In genomic region chr15:95787578-95787977, GRCm38 (mm10) we compare ENCODE assay signal across 11 mouse cellular contexts. TPM values are rescaled to one million over a fixed set of nuclear protein-coding genes. Genes with fewer than 3 reads are reported as not detected.
DNase-seq lines count a peak whose midpoint lies in the region; ATAC-seq and TF ChIP-seq lines count a peak whose summit lies in the region.
"Had no signal": no experiment of that assay in that cellular context is flagged by ENCODE, and none has a peak within 500 bp of the region (broad histone marks: within the 10 kb centered on the region; RNA-seq: fewer than 3 reads in every experiment).

No protein-coding gene starts in this region.

- no peaks in the 10 kb centered on the region for H3K27me3 ChIP-seq in liver, adult 2 months (ENCODE audit: control insufficient read depth, insufficient read depth, low read length)
- H3K27me3 ChIP-seq in liver, embryonic 12.5 days (replicated peaks): peaks cover 9% of the 10 kb centered on the region; the same call in 1 of the 2 replicates
- H3K27me3 ChIP-seq in heart, embryonic 12.5 days (replicated peaks): no peaks in the 10 kb centered on the region
- H3K27me3 ChIP-seq: heart, embryonic 13.5 days had no signal

- ATAC-seq in liver, embryonic 12.5 days: no peak
- ATAC-seq in heart, embryonic 12.5 days (ENCODE audit: insufficient number of reproducible peaks, low FRiP score): no peak
- ATAC-seq: forebrain, embryonic 14.5 days; hindbrain, embryonic 16.5 days had no signal

- no peak overlapping the region for H3K4me2 ChIP-seq in liver, embryonic 12.5 days
- H3K4me2 ChIP-seq in heart, embryonic 12.5 days: no peak overlapping the region
- H3K4me2 ChIP-seq: heart, embryonic 13.5 days had no signal

- TF ChIP-seq POLR2A in liver, adult 2 months (IDR thresholded peaks at IDR 0.05; ENCODE audit: extremely low read depth, insufficient read depth, low read length): no peak
- no peak for TF ChIP-seq POLR2A in brain, embryonic 14.5 days (IDR thresholded peaks at IDR 0.05; ENCODE audit: borderline replicate concordance, extremely low read depth, insufficient read depth, insufficient read length, poor library complexity, severe bottlenecking)

- 62% methylated on average over 3 of the region's 3 CpGs for WGBS in liver, adult 2 months
- WGBS in liver, embryonic 12.5 days (ENCODE audit: insufficient replicate concordance): 52% methylated on average over 3 of the region's 3 CpGs
- 61% methylated on average over 3 of the region's 3 CpGs for WGBS in heart, embryonic 12.5 days

- H3K27ac ChIP-seq in liver, adult 2 months (replicated peaks; ENCODE audit: insufficient read depth, low read depth, low read length): no peak overlapping the region
- H3K27ac ChIP-seq in liver, embryonic 12.5 days: no peak overlapping the region
- H3K27ac ChIP-seq in heart, embryonic 12.5 days (ENCODE audit: poor library complexity, severe bottlenecking): no peak overlapping the region
- H3K27ac ChIP-seq: heart, embryonic 13.5 days had no signal

- H3K36me3 ChIP-seq in liver, adult 2 months (ENCODE audit: control insufficient read depth, insufficient read depth, low read length): no peaks in the 10 kb centered on the region
- H3K36me3 ChIP-seq in liver, embryonic 12.5 days: no peaks in the 10 kb centered on the region
- H3K36me3 ChIP-seq in heart, embryonic 12.5 days: no peaks in the 10 kb centered on the region
- H3K36me3 ChIP-seq: heart, embryonic 13.5 days had no signal

- peak; percentile 69 for TF ChIP-seq CTCF in liver, adult 2 months (IDR thresholded peaks at IDR 0.05; ENCODE audit: low read depth, low read length)
- peak; percentile 71 for TF ChIP-seq CTCF in brain, embryonic 14.5 days (IDR thresholded peaks at IDR 0.05; ENCODE audit: borderline replicate concordance, extremely low read depth, insufficient read depth, insufficient read length)

- no peak for DNase-seq in liver, adult 2 months (ENCODE audit: extremely low read depth, low read depth, low spot score)
- peak; percentile 43 for DNase-seq in A20 (ENCODE audit: low read depth, low spot score)
- peak; percentile 20 to 42 for DNase-seq in CD8-positive naive resting alpha-beta T cell, adult 2 months (ENCODE audit: low read depth in 2 of 2, low spot score in 2 of 2)
- no peak for DNase-seq in brain, embryonic 14.5 days (ENCODE audit: low read depth)
- DNase-seq in right cerebral cortex, postnatal 36 days (ENCODE audit: low spot score in 2 of 2): no peak
- DNase-seq: right cerebral cortex, postnatal 14 days had no signal

- H3K4me1 ChIP-seq in liver, adult 2 months (ENCODE audit: control insufficient read depth, insufficient read depth, low read length): no peaks in the 10 kb centered on the region
- peaks cover 28% of the 10 kb centered on the region for H3K4me1 ChIP-seq in liver, embryonic 12.5 days
- peaks cover 17% of the 10 kb centered on the region for H3K4me1 ChIP-seq in heart, embryonic 12.5 days (replicated peaks)

- H3K9me3 ChIP-seq in liver, embryonic 12.5 days (replicated peaks): no peaks in the 10 kb centered on the region
- no peaks in the 10 kb centered on the region for H3K9me3 ChIP-seq in heart, embryonic 12.5 days (replicated peaks)

- H3K4me3 ChIP-seq in liver, adult 2 months (ENCODE audit: insufficient read depth, low read depth, low read length): no peak overlapping the region
- no peak overlapping the region for H3K4me3 ChIP-seq in liver, embryonic 12.5 days
- no peak overlapping the region for H3K4me3 ChIP-seq in heart, embryonic 12.5 days
- H3K4me3 ChIP-seq: heart, embryonic 13.5 days had no signal

- no peaks in the 10 kb centered on the region for H3K79me2 ChIP-seq in liver, adult 2 months (ENCODE audit: control insufficient read depth, insufficient read depth, low read length)

- H3K9ac ChIP-seq in liver, adult 2 months (ENCODE audit: low read depth, low read length): no peak overlapping the region
- no peak overlapping the region for H3K9ac ChIP-seq in liver, embryonic 12.5 days
- no peak overlapping the region for H3K9ac ChIP-seq in heart, embryonic 12.5 days
- H3K9ac ChIP-seq: heart, embryonic 13.5 days had no signal

RNA-seq across cellular contexts. Expression of gene Ano6, which starts 3.1 kb away (rescaled TPM):
- total RNA-seq in liver, adult 2 months (2014; rRNA removed): 4.1 and 6.3 TPM in 2 replicates
- polyA plus RNA-seq in liver, adult 2 months (2012; rRNA removed): 1.9 and 3.3 TPM in 2 replicates
- polyA plus RNA-seq in liver, embryonic 12.5 days (2016; fragmentation: Nextera tagmentation; extraction: Ambion mirVana): 14.7 and 14.8 TPM in 2 replicates
- 26.0 and 32.5 TPM in 2 replicates for polyA plus RNA-seq in brain, embryonic 14.5 days (2012; rRNA removed)
- 45.7 and 49.5 TPM in 2 replicates for polyA plus RNA-seq in heart, embryonic 12.5 days (2016; fragmentation: Nextera tagmentation; extraction: Ambion mirVana)

Comparison
In these comparisons a context has a peak if more than half of its experiments do, and no peak if none do; other contexts are left out.
1. DNase-seq: peak in A20 (single experiment) and CD8-positive naive resting alpha-beta T cell, adult 2 months (2 of 2); none in liver, adult 2 months (single experiment), brain, embryonic 14.5 days (single experiment) and right cerebral cortex, postnatal 36 days (0 of 2).